Mouse (Mus musculus) urinary bladder, adult 18-20 months (tissue): Measurements from ENCODE around the gene Scd2.
"Not testable (repeated sequence)": the region's sequence is repeated elsewhere in the genome, so short reads cannot be mapped to it uniquely, and the experiment has no call there.

Experiments used
- DNase-seq, 2 experiments: peaks; one replicate each; pipeline ENCODE4 v3.0.0; 2022; ENCODE audit warnings: low spot score in 2 of 2, mixed read lengths in 2 of 2

Scd2 gene

GRCm38 (mm10) chr19:44311306-44312006 lies 18.0 kb downstream of the Scd2 start:
- DNase-seq = no peak

DNA sequence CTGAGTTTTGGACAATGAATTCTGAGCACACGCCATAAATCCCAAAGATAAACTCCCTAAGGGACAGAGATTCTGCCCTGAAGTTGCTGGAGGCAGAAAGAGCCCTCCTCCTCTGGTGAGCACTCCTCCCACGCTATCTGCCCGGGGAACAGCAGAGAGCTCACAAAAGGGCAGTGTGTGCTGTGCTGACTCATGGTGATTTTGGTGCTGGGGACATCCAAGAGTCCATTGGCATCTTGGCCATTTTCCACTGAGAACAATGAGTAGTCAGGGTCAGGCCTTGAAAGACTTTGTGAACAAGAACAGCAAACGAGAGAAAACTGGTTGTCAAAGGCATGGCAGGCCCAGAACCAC lies 18.5 kb downstream of the Scd2 start:
- DNase-seq = no peak

DNA sequence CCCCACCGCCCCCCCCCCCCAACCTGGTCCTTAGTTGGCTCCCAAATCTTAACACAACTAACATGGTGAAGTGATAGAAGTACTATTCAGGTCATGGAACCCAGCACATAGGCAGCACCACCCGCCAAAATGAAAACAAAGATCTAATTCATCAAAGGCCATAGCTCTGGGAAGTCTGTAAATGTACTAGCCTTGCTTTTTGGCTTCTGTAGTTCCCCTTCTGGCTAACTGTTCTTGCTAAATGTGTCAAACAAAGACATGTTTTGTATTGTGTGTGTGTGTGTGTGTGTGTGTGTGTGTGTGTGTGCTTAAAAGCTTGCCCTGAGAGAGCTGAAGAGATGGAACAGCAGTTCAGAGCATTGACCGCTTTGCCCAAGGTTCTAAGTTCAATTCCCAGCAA lies 19.6 kb downstream of the Scd2 start:
- DNase-seq = no peak

- DNase-seq = peak; percentile 84 to 86
These were observed 20.9 kb downstream of the Scd2 start for GRCm38 (mm10) chr19:44314327-44314759.

- DNase-seq = peak in 1 of 2 experiments; percentile 34
These were observed 21.5 kb downstream of the Scd2 start for GRCm38 (mm10) chr19:44314871-44315414.

DNA sequence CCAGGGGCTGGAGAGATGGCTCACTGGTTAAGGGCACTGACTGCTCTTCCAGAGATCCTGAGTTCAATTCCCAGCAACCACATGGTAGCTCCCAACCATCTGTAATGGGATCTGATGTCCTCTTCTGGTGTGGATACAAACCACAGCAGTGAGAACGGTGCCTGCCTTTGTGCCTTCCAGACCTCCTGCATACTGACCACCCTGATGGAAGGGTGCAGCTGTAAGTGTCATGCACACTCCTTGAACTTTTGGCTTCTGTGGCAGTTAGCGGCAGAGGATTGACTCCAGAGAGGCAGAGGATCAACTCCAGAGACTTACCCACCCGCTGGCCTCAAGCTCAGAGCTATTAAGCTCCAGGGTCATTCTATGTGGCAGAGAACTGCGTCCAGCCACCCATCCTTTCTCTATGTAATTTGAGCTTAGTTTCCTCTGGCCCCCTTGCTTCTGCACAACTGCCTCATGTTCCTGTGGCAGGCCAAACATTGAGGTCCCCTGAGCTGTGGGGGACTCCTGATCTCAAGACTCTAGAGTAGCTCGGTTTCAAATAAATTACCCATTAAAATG lies 23.4 kb downstream of the Scd2 start:
- no peak for DNase-seq

- no peak for DNase-seq
These were observed 23.9 kb downstream of the Scd2 start for GRCm38 (mm10) chr19:44317391-44317790.

DNA sequence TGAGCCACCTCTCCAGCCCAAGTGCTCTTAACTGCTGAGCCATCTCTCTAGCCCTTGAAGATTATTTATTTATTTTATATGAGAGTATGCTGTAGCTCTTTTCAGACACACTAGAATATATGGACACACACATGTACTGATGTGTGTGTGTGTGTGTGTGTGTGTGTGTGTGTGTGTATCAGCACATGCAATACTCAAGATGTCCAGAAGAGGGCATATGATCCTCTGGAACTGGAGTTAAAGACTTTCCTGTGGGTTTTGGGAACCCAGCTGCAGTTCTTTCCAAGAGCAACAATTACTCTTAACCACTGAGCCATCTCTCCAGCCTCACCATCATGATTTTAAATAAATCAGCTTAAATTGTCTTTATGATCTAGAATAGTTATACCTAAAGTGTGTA lies 25.1 kb downstream of the Scd2 start:
- no peak for DNase-seq

DNA sequence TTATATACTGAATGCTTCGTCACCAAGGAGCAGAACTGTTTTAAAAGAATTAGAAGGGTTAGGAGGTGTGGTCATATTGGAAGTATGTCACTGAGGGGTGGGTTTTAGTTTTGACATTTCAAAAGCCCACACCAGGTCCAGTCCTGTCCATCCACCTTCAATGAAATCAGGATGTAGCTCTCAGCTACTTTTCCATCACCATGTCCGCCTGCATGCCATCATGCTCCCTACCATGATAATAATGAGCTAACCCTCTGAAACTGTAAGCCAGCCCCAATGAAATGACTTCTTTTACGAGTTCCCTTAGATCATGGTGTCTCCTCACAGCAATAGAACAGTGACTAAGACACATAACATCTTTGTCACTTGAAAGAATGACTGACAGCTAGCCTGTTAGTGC lies 26.8 kb downstream of the Scd2 start:
- DNase-seq = no peak

DNA sequence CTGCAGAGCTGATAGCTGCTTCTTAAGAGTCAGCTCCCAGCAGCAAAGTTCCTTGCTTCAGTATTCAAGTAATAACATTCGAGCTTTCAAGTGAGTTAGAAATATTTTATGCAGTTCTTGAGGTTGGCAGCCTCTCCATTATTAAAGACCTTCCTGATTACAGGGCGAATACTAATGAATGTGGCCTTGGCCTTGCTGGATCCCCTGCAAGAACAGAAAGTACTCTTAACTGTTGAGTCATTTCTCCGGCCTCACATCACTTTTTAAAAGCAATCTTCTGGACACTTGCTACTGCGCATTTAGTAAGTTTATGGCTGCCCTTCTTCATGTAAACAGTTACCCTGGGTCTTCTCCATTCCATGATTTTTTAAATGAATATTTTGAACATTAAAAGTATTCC lies 27.7 kb downstream of the Scd2 start:
- DNase-seq = no peak

GRCm38 (mm10) chr19:44321631-44322030 lies 28.2 kb downstream of the Scd2 start:
- DNase-seq = no peak

GRCm38 (mm10) chr19:44329566-44329965 lies 36.1 kb downstream of the Scd2 start:
- DNase-seq = no peak

DNA sequence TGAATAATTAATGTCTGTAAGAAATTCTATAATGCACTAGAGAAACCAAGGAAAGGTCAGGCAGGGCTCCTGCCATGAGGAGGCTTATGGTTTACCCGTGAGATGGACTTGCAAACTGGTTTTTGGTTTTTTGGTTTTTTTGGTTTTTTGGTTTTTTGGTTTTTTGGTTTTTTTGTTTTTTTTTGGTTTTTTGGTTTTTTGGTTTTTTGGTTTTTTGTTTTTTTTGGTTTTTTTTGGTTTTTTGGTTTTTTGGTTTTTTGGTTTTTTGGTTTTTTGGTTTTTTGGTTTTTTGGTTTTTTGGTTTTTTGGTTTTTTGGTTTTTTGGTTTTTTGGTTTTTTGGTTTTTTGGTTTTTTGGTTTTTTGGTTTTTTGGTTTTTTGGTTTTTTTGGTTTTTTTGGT lies 37.7 kb downstream of the Scd2 start:
- not testable (repeated sequence) for DNase-seq

DNA sequence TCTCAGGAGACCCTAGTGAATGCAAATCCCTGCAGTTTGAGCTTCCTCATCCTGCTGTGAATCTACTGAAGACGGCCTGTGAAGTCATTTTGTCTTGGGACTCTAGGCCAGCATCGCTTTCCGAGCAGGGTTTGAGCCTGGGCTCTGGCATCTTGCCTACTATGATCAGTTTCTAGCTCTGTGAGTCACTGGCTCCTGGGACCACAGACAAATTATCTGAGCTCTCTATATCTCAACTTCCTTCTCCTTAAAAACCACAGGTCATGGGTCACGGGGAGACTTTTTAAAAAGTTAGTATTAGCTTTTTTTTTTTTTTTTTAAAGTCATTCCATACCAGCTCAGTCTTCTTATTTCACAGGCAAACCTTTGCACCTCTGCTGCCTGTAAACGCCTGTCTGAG lies 38.4 kb downstream of the Scd2 start:
- DNase-seq = no peak

GRCm38 (mm10) chr19:44332326-44332725 lies 38.9 kb downstream of the Scd2 start:
- DNase-seq = no peak

DNA sequence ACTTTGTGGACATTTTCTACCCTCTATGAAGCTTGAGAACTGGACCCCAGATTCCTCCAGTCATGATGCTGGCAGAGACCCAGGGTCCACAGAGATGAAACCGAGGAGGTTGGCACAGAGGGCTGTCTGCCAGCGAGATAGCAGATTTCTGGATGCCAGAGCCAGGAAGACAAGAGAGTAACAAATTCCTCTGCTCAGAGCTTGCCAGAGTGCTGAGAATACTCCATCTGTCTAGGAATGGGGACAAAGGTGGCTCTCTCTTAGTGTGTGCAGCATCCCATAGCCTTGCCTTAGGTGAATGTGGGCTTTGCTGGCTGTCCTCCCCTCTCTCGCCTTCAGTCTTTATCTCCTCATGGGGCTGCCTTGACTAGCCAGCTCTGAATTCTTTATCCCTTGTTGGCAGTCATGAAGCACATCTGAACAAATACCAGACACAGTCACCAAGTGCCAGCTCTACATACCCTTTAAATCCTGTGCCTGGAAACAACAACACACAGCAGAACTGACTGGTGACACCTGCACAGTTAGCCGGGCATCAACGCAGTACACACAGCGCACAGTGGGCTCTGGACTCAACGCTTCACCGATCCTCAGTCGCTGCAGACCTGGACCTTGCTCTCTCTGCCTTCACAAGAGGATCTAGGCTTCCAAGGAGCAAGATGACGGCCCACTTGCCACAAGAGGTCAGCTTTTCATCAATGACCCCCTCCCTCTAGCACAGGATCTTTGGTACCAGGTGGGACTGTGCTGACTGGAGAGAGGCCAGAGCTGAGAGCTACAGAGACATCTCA lies 39.6 kb downstream of the Scd2 start, which contains the start of gene Scd4:
TSS of gene Scd4 (plus strand) at position 260 of the 791 bp plus-strand sequence.
- DNase-seq = no peak

- no peak for DNase-seq
These were observed 40.5 kb downstream of the Scd2 start for GRCm38 (mm10) chr19:44333991-44334390.

- DNase-seq = no peak
These were observed 42.6 kb downstream of the Scd2 start for GRCm38 (mm10) chr19:44335876-44336662.

DNA sequence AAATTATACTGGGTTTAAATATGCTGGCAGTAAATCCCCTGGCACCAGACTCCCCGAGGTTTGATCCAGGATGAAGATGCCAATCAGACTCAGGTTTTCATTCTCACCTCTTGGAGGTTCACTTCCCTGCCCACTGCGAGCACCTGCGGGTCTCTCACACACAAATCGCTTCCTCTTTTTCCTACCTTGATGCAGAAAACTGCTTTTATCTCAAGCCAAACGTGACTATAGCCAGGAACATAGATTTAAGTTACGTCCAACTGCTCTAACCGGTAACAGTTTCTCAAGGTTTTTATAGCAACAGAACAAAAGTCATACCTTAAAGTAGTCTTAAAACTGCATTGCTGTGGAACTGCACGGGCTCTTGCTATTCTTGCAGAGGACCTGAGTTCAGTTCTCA lies 56.2 kb downstream of the Scd2 start:
- DNase-seq = no peak

DNA sequence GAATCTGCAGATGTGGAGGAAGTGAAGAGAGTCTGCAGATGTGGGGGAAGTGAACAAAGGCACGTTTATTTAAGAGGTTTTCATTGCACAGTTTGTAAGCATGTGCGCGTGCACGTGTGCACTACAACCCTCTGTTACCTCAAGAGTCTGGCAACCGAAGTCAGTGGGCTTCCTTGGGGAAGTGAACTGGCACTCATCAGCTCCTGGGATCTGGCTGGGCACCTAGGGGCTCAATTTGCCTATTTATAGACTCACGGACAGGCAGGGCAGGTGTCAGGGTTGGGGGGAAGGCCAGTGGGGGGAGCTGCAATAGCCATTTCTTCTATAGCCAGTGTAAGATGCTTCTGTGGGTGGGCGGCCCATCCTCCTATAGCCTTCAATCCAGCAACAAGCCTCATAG lies 58.3 kb downstream of the Scd2 start:
- no peak for DNase-seq
